Mouse (Mus musculus) hindbrain, embryonic 15.5 days (tissue): ENCODE results near the gene Gm21680. TPM values are rescaled to one million over a fixed set of nuclear protein-coding genes. Genes with fewer than 3 reads are reported as not detected.

Experiments
- polyA plus RNA-seq: library from polyadenylated mRNA; unstranded; fragments of >200 nt; fragmentation: Nextera tagmentation; extraction: Ambion mirVana; gene quantifications from 2 replicates; pipeline ENCODE4 v1.2.1, GENCODE M21; 2015

Gene Gm21680
- polyA plus RNA-seq, 1 experiment from 2014 or later: 0.21 TPM

Other genes starting within 250 kb of the Gm21680 start
- gene Actr3b, start 212.7 kb downstream of the Gm21680 start, polyA plus RNA-seq: 38.0 and 42.0 TPM in 2 replicates
- not detected in 2 replicates for gene Gm21663, start 30.3 kb downstream of the Gm21680 start, polyA plus RNA-seq
- 0.10 and 0.18 TPM in 2 replicates for gene Gm21671, start 18.2 kb downstream of the Gm21680 start, polyA plus RNA-seq
- gene Gm21698, start 16.0 kb upstream of the Gm21680 start, polyA plus RNA-seq: 0.21 and 0.37 TPM in 2 replicates
- gene Gm1979, start 32.1 kb upstream of the Gm21680 start, polyA plus RNA-seq: 0.31 and 0.33 TPM in 2 replicates
- gene Gm5862, start 50.3 kb upstream of the Gm21680 start, polyA plus RNA-seq: 0.09 and 0.10 TPM in 2 replicates
- gene Speer4a, start 66.9 kb upstream of the Gm21680 start, polyA plus RNA-seq: 0.14 and 0.18 TPM in 2 replicates
- gene Gm7347, start 85.9 kb upstream of the Gm21680 start, polyA plus RNA-seq: 0.09 and 0.21 TPM in 2 replicates
- 0.12 and 0.21 TPM in 2 replicates for gene Gm10471, start 116.6 kb upstream of the Gm21680 start, polyA plus RNA-seq
- 0.48 TPM in 1 of 2 replicates, not detected in the other for gene 5031410I06Rik, start 132.7 kb upstream of the Gm21680 start, polyA plus RNA-seq
- gene Gm10220, start 148.8 kb upstream of the Gm21680 start, polyA plus RNA-seq: 0.10 and 0.14 TPM in 2 replicates